Mouse (Mus musculus) forebrain, embryonic 12.5 days (tissue): Measurements from ENCODE around the gene Urgcp. TPM values are rescaled to one million over a fixed set of nuclear protein-coding genes. Genes with fewer than 3 reads are reported as not detected.

Experiments
- ATAC-seq: fragments of 200-750 bp; cut with Nextera tagmentation; 2 replicates; pipeline ENCODE4 v1.8.0; 2017; ENCODE audit warnings: moderate TSS enrichment; ENCODE audit not compliant: low FRiP score
- H3K27ac ChIP-seq: fragments of 300-500 bp; sonication (generic); 2 replicates; pipeline ENCODE4 v1.5.1; 2016; ENCODE audit warnings: mild to moderate bottlenecking
- H3K27me3 ChIP-seq: fragments of 300-500 bp; sonication (generic); 2 replicates; pipeline ENCODE4 v1.6.1; 2016; ENCODE audit warnings: mild to moderate bottlenecking
- H3K36me3 ChIP-seq: fragments of 300-500 bp; sonication (generic); replicated peaks from 2 replicates; pipeline ENCODE4 v1.6.1; 2016; ENCODE audit warnings: mild to moderate bottlenecking
- H3K4me1 ChIP-seq: fragments of 300-500 bp; sonication (generic); 2 replicates; pipeline ENCODE4 v1.6.1; 2016
- H3K4me2 ChIP-seq: fragments of 300-500 bp; sonication (generic); 2 replicates; pipeline ENCODE4 v1.6.1; 2016; ENCODE audit warnings: mild to moderate bottlenecking, moderate library complexity
- H3K4me3 ChIP-seq: fragments of 300-500 bp; sonication (generic); replicated peaks from 2 replicates; pipeline ENCODE4 v1.5.1; 2016; ENCODE audit warnings: mild to moderate bottlenecking
- H3K9ac ChIP-seq: fragments of 300-500 bp; sonication (generic); 2 replicates; pipeline ENCODE4 v1.6.1; 2016; ENCODE audit warnings: mild to moderate bottlenecking
- H3K9me3 ChIP-seq: fragments of 300-500 bp; sonication (generic); 2 replicates; pipeline ENCODE4 v1.6.1; 2016
- WGBS: fragments of 180-500 bp; shearing (Covaris S2); methylation state at CpG from one replicate; pipeline ENCODE4 v1.1.7; 2016; 5-methylcytosine and 5-hydroxymethylcytosine counted together
- polyA plus RNA-seq: library from polyadenylated mRNA; unstranded; fragments of >200 nt; fragmentation: Nextera tagmentation; extraction: Ambion mirVana; gene quantifications from 2 replicates; pipeline ENCODE4 v1.2.1, GENCODE M21; 2016

Urgcp gene
- polyA plus RNA-seq, 1 experiment from 2014 or later: 24.8 TPM

- WGBS: 73% methylated on average over 11 of the region's 11 CpGs
- no peak for ATAC-seq
- Histone ChIP-seq H3K4me3 (no peak overlapping the region), H3K4me1 (no peaks in the 10 kb centered on the region), H3K9ac (no peak overlapping the region), H3K27me3 (no peaks in the 10 kb centered on the region), H3K36me3 (peaks cover 90% of the 10 kb centered on the region), H3K27ac (no peak overlapping the region), H3K4me2 (no peak overlapping the region), H3K9me3 (no peaks in the 10 kb centered on the region)
These were observed 35.2 kb upstream of the Urgcp start for GRCm38 (mm10) chr11:5797371-5797770.

GRCm38 (mm10) chr11:5796939-5797338 is 34.8 kb upstream of the Urgcp start:
- 87% methylated on average over 15 of the region's 15 CpGs for WGBS
- Histone ChIP-seq H3K36me3 (peaks cover 94% of the 10 kb centered on the region), H3K9ac (no peak overlapping the region), H3K9me3 (no peaks in the 10 kb centered on the region), H3K4me2 (no peak overlapping the region), H3K4me3 (no peak overlapping the region), H3K27ac (no peak overlapping the region), H3K4me1 (no peaks in the 10 kb centered on the region), H3K27me3 (no peaks in the 10 kb centered on the region)
- no peak for ATAC-seq

- ATAC-seq: no peak
- Histone ChIP-seq H3K9ac (no peak overlapping the region), H3K36me3 (peaks cover 92% of the 10 kb centered on the region), H3K4me1 (no peaks in the 10 kb centered on the region), H3K9me3 (no peaks in the 10 kb centered on the region), H3K4me2 (no peak overlapping the region), H3K27ac (no peak overlapping the region), H3K4me3 (no peak overlapping the region), H3K27me3 (no peaks in the 10 kb centered on the region)
- WGBS: 93% methylated on average over 7 of the region's 7 CpGs
These were observed 33.5 kb upstream of the Urgcp start for GRCm38 (mm10) chr11:5795706-5796105.

GRCm38 (mm10) chr11:5795290-5795689 is 33.1 kb upstream of the Urgcp start:
- no peaks in the 10 kb centered on the region for H3K9me3 ChIP-seq
- H3K27ac ChIP-seq: no peak overlapping the region
- no peaks in the 10 kb centered on the region for H3K27me3 ChIP-seq
- peaks cover 1% of the 10 kb centered on the region; the same call in 1 of the 2 replicates for H3K4me1 ChIP-seq
- WGBS: 94% methylated on average over 9 of the region's 9 CpGs
- no peak overlapping the region for H3K4me3 ChIP-seq
- ATAC-seq: no peak
- no peak overlapping the region for H3K9ac ChIP-seq
- H3K4me2 ChIP-seq: no peak overlapping the region
- H3K36me3 ChIP-seq: peaks cover 90% of the 10 kb centered on the region

- H3K36me3 ChIP-seq: peaks cover 45% of the 10 kb centered on the region
- H3K27ac ChIP-seq: no peak overlapping the region
- H3K27me3 ChIP-seq: no peaks in the 10 kb centered on the region
- no peak overlapping the region for H3K4me2 ChIP-seq
- H3K4me3 ChIP-seq: no peak overlapping the region
- no peak overlapping the region for H3K9ac ChIP-seq
- no peaks in the 10 kb centered on the region for H3K9me3 ChIP-seq
- ATAC-seq: no peak
- peaks cover 26% of the 10 kb centered on the region for H3K4me1 ChIP-seq
- WGBS: 96% methylated on average over 1 of the region's 1 CpGs
These were observed 28.3 kb upstream of the Urgcp start for GRCm38 (mm10) chr11:5790431-5790830.

- no peak for ATAC-seq
- 82% methylated on average over 3 of the region's 3 CpGs for WGBS
- 0 out of 2 replicates have a peak overlapping the region, but pooled peaks have one; percentile 66 for H3K4me3 ChIP-seq
- peaks cover 26% of the 10 kb centered on the region for H3K4me1 ChIP-seq
- no peaks in the 10 kb centered on the region for H3K27me3 ChIP-seq
- no peak overlapping the region for H3K27ac ChIP-seq
- no peak overlapping the region for H3K9ac ChIP-seq
- H3K4me2 ChIP-seq: peak overlapping the region; percentile 87
- H3K36me3 ChIP-seq: peaks cover 39% of the 10 kb centered on the region
- H3K9me3 ChIP-seq: no peaks in the 10 kb centered on the region
These were observed 27.7 kb upstream of the Urgcp start for GRCm38 (mm10) chr11:5789754-5790333.

- H3K27me3 ChIP-seq: no peaks in the 10 kb centered on the region
- WGBS: 77% methylated on average over 6 of the region's 6 CpGs
- H3K9ac ChIP-seq: peak overlapping the region; percentile 74
- H3K9me3 ChIP-seq: no peaks in the 10 kb centered on the region
- H3K4me1 ChIP-seq: peaks cover 26% of the 10 kb centered on the region
- no peak for ATAC-seq
- peak overlapping the region; percentile 87 for H3K4me2 ChIP-seq
- H3K4me3 ChIP-seq: peak overlapping the region; percentile 66
- no peak overlapping the region for H3K27ac ChIP-seq
- peaks cover 33% of the 10 kb centered on the region for H3K36me3 ChIP-seq
These were observed 27.0 kb upstream of the Urgcp start for GRCm38 (mm10) chr11:5789071-5789753.

GRCm38 (mm10) chr11:5788056-5789014 is 26.2 kb upstream of the Urgcp start, which contains the start of gene Dbnl:
Gene Dbnl, plus strand, starts transcription at chr11:5788488.
- under 1% methylated on average over 74 of the region's 74 CpGs for WGBS
- H3K9ac ChIP-seq: peak within 1 kb of the TSS; percentile 74
- H3K27me3 ChIP-seq: no peaks in the 10 kb centered on the region

GRCm38 (mm10) chr11:5787671-5788055 is 25.5 kb upstream of the Urgcp start:
- H3K9me3 ChIP-seq: no peaks in the 10 kb centered on the region
- H3K9ac ChIP-seq: peak overlapping the region; percentile 74
- peak overlapping the region; percentile 66 for H3K4me3 ChIP-seq
- no peaks in the 10 kb centered on the region for H3K27me3 ChIP-seq
- peaks cover 26% of the 10 kb centered on the region for H3K4me1 ChIP-seq
- WGBS: 38% methylated on average over 8 of the region's 8 CpGs
- H3K4me2 ChIP-seq: peak overlapping the region; percentile 87
- peaks cover 18% of the 10 kb centered on the region for H3K36me3 ChIP-seq
- H3K27ac ChIP-seq: peak overlapping the region; percentile 87
- ATAC-seq: peak; percentile 15; the same call in 1 of the 2 replicates

More at GRCm38 (mm10) chr11:5788056-5789014, 26.2 kb upstream of the Urgcp start, which contains the start of gene Dbnl:
- Histone ChIP-seq H3K4me2 (peak within 1 kb of the TSS; percentile 87), H3K4me3 (peak within 1 kb of the TSS; percentile 66), H3K4me1 (peaks cover 26% of the 10 kb centered on the region), H3K9me3 (no peaks in the 10 kb centered on the region), H3K27ac (peak within 1 kb of the TSS; percentile 87), H3K36me3 (peaks cover 24% of the 10 kb centered on the region)
- peak; percentile 97 for ATAC-seq

- no peak for ATAC-seq
- 0 out of 2 replicates have a peak, but pooled peaks cover 3% of the 10 kb centered on the region for H3K36me3 ChIP-seq
- H3K4me2 ChIP-seq: no peak overlapping the region
- no peaks in the 10 kb centered on the region for H3K27me3 ChIP-seq
- H3K4me3 ChIP-seq: no peak overlapping the region
- H3K9ac ChIP-seq: no peak overlapping the region
- no peaks in the 10 kb centered on the region for H3K9me3 ChIP-seq
- H3K4me1 ChIP-seq: peaks cover 26% of the 10 kb centered on the region
- H3K27ac ChIP-seq: no peak overlapping the region
These were observed 23.6 kb upstream of the Urgcp start for GRCm38 (mm10) chr11:5785732-5786131.

GRCm38 (mm10) chr11:5782199-5782944 is 20.2 kb upstream of the Urgcp start:
- Histone ChIP-seq H3K27me3 (no peaks in the 10 kb centered on the region), H3K9ac (no peak overlapping the region), H3K4me1 (peaks cover 4% of the 10 kb centered on the region), H3K4me3 (no peak overlapping the region), H3K9me3 (no peaks in the 10 kb centered on the region), H3K4me2 (no peak overlapping the region), H3K27ac (no peak overlapping the region), H3K36me3 (0 out of 2 replicates have a peak, but pooled peaks cover 2% of the 10 kb centered on the region)
- ATAC-seq: no peak
- 70% methylated on average over 8 of the region's 8 CpGs for WGBS
